Mouse (Mus musculus) bone marrow, adult 2 months (tissue): ENCODE results near the gene Prtg.

ENCODE experiments used
- CTCF ChIP-seq: fragments of 200-500 bp; IDR thresholded peaks from 2 replicates; pipeline ENCODE4 v1.5.1; 2011; ENCODE audit warnings: low read length, control low read depth; ENCODE audit not compliant: control insufficient read depth, insufficient read depth
- POLR2A ChIP-seq: fragments of 200-500 bp; IDR thresholded peaks from 2 replicates; pipeline ENCODE4 v1.6.1; 2011; ENCODE audit warnings: low read depth, mild to moderate bottlenecking, control low read depth, low read length, borderline replicate concordance; ENCODE audit not compliant: control insufficient read depth

DNA sequence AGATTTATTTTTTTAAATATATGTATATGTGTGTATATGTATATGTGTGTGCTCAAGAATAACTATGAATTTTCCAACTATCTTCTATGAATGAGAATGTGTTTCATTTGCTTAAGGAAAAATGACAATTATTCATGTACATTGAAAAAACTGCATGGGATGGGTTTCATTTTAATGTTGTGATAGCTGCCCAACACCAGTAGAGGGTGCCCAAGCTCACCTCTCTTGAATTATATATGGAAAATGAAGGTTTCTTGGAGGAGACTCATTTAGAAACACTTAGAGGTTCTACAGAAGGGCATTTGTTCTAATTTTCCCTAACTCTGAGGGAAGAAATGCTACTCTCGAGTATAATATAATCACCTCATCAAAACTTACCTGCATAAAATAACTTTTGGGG, 83.1 kb downstream of the Prtg start:
- TF ChIP-seq POLR2A (no peak), CTCF (no peak)
